Mouse (Mus musculus): ENCODE results near the gene Defa25. TPM values are rescaled to one million over a fixed set of nuclear protein-coding genes. Genes with fewer than 3 reads are reported as not detected.
"Not testable (repeated sequence)": the region's sequence is repeated elsewhere in the genome, so short reads cannot be mapped to it uniquely, and the experiment has no call there.

Gene Defa25
- polyA plus RNA-seq (2015; fragmentation: Nextera tagmentation; extraction: Ambion mirVana): not detected in 2 replicates

DNA sequence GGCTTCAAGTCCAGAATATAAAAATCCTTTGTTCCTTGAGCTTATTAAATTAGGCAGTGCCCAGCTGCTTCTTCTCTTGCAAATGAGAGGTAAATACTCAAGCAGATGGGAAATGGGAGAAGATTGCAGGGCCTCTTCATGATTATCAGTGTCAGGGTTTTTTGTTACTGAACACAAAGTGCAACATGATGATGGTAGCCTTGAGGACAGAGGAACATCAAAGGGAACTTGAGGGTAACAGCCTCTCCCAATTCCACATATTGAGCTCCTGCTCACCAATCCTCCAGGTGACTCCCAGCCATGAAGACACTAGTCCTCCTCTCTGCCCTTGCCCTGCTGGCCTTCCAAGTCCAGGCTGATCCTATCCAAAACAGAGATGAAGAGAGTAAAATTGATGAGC lies at the start of gene Defa25:
Gene Defa25, plus strand, starts transcription at position 301 of the 400 bp plus-strand sequence.
- H3K4me2 ChIP-seq (replicated peaks; ENCODE audit: low read depth, low read length); H3K27ac ChIP-seq (ENCODE audit: low read length); H3K4me3 ChIP-seq (ENCODE audit: low read length); H3K27me3 ChIP-seq (ENCODE audit: insufficient read depth, low read length); ATAC-seq (ENCODE audit: low FRiP score, low TSS enrichment); H3K9me3 ChIP-seq (ENCODE audit: low read length); H3K9ac ChIP-seq (replicated peaks; ENCODE audit: low read length); H3K4me1 ChIP-seq (ENCODE audit: insufficient read depth, low read length); H3K36me3 ChIP-seq (ENCODE audit: insufficient read depth, low read length): not testable (repeated sequence)

- not testable (repeated sequence) for H3K4me3 ChIP-seq (ENCODE audit: low read length)
- WGBS: no CpG with 5 or more reads among the region's 1 CpGs
Measured at GRCm38 (mm10) chr8:21054747-21055146, 29.5 kb upstream of the Defa25 start, which contains the start of gene Defa23. Gene Defa23 (plus strand): TSS chr8:21055047.

GRCm38 (mm10) chr8:21064738-21065137 lies 19.5 kb upstream of the Defa25 start, which contains the start of gene Defa35:
Gene Defa35 (plus strand): TSS chr8:21065038.
- not testable (repeated sequence) for H3K27me3 ChIP-seq (ENCODE audit: insufficient read depth, low read length); ATAC-seq (ENCODE audit: low FRiP score, low TSS enrichment); H3K4me3 ChIP-seq (ENCODE audit: low read length); H3K36me3 ChIP-seq (ENCODE audit: insufficient read depth, low read length); H3K9me3 ChIP-seq (ENCODE audit: low read length); H3K4me1 ChIP-seq (ENCODE audit: insufficient read depth, low read length); H3K9ac ChIP-seq (replicated peaks; ENCODE audit: low read length); H3K27ac ChIP-seq (ENCODE audit: low read length); H3K4me2 ChIP-seq (replicated peaks; ENCODE audit: low read depth, low read length)
- WGBS: 72% methylated on average over 1 of the region's 1 CpGs

More at GRCm38 (mm10) chr8:21054747-21055146, 29.5 kb upstream of the Defa25 start, which contains the start of gene Defa23:
- not testable (repeated sequence) for H3K4me1 ChIP-seq (ENCODE audit: insufficient read depth, low read length); H3K9me3 ChIP-seq (ENCODE audit: low read length); ATAC-seq (ENCODE audit: low FRiP score, low TSS enrichment); H3K27me3 ChIP-seq (ENCODE audit: insufficient read depth, low read length); H3K4me2 ChIP-seq (replicated peaks; ENCODE audit: low read depth, low read length); H3K36me3 ChIP-seq (ENCODE audit: insufficient read depth, low read length); H3K27ac ChIP-seq (ENCODE audit: low read length); H3K9ac ChIP-seq (replicated peaks; ENCODE audit: low read length)

- no peaks in the 10 kb centered on the region for H3K9me3 ChIP-seq (ENCODE audit: low read length)
Measured at GRCm38 (mm10) chr8:21093106-21093505, 8.9 kb downstream of the Defa25 start.

GRCm38 (mm10) chr8:21095950-21096349 lies 11.7 kb downstream of the Defa25 start, which contains the start of gene Gm14851:
Gene Gm14851 (minus strand): TSS chr8:21096050.
- H3K4me2 ChIP-seq (replicated peaks; ENCODE audit: low read depth, low read length); H3K9ac ChIP-seq (replicated peaks; ENCODE audit: low read length); H3K4me1 ChIP-seq (ENCODE audit: insufficient read depth, low read length); H3K9me3 ChIP-seq (ENCODE audit: low read length); ATAC-seq (ENCODE audit: low FRiP score, low TSS enrichment); H3K4me3 ChIP-seq (ENCODE audit: low read length); H3K27ac ChIP-seq (ENCODE audit: low read length); H3K27me3 ChIP-seq (ENCODE audit: insufficient read depth, low read length); H3K36me3 ChIP-seq (ENCODE audit: insufficient read depth, low read length): not testable (repeated sequence)
- WGBS: 100% methylated on average over 1 of the region's 2 CpGs

More at GRCm38 (mm10) chr8:21093106-21093505, 8.9 kb downstream of the Defa25 start:
- H3K4me1 ChIP-seq (ENCODE audit: insufficient read depth, low read length): no peaks in the 10 kb centered on the region
- no peak overlapping the region for H3K9ac ChIP-seq (replicated peaks; ENCODE audit: low read length)
- H3K4me2 ChIP-seq (replicated peaks; ENCODE audit: low read depth, low read length): no peak overlapping the region
- ATAC-seq (ENCODE audit: low FRiP score, low TSS enrichment): no peak
- H3K4me3 ChIP-seq (ENCODE audit: low read length): no peak overlapping the region
- no peaks in the 10 kb centered on the region for H3K27me3 ChIP-seq (ENCODE audit: insufficient read depth, low read length)
- H3K27ac ChIP-seq (ENCODE audit: low read length): no peak overlapping the region
- WGBS: 51% methylated on average over 4 of the region's 4 CpGs
- no peaks in the 10 kb centered on the region for H3K36me3 ChIP-seq (ENCODE audit: insufficient read depth, low read length)

DNA sequence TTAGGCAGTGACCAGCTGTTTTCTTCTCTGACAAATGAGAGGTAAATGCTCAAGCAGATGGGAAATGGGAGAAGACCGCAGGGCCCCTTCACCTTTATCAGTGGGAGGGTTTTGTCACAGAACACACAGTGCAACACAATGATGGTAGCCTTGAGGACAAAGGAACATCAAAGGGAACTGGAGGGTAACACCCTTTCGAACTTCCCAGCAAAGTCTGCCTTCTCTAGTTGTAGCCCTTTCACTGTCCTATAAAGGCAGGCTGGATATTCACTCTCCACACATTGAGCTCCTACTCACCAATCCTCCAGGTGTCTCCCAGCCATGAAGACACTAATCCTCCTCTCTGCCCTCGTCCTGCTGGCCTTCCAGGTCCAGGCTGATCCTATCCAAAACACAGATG lies 50.1 kb downstream of the Defa25 start, which contains the start of gene Defa30:
Gene Defa30, plus strand, starts transcription at position 301 of the 400 bp plus-strand sequence.
- H3K9ac ChIP-seq (replicated peaks; ENCODE audit: low read length); H3K9me3 ChIP-seq (ENCODE audit: low read length); ATAC-seq (ENCODE audit: low FRiP score, low TSS enrichment); H3K36me3 ChIP-seq (ENCODE audit: insufficient read depth, low read length); H3K4me3 ChIP-seq (ENCODE audit: low read length); H3K4me2 ChIP-seq (replicated peaks; ENCODE audit: low read depth, low read length); H3K4me1 ChIP-seq (ENCODE audit: insufficient read depth, low read length); H3K27ac ChIP-seq (ENCODE audit: low read length); H3K27me3 ChIP-seq (ENCODE audit: insufficient read depth, low read length): not testable (repeated sequence)
- WGBS: 56% methylated on average over 3 of the region's 3 CpGs

Other genes with a start within 250 kb of the Defa25 start
- gene Defb33, start 191.8 kb upstream of the Defa25 start, polyA plus RNA-seq (2015; fragmentation: Nextera tagmentation; extraction: Ambion mirVana): not detected in 2 replicates
- gene Gm15056, start 181.8 kb upstream of the Defa25 start, polyA plus RNA-seq (2015; fragmentation: Nextera tagmentation; extraction: Ambion mirVana): not detected in 2 replicates
- gene Gm6040, start 162.4 kb upstream of the Defa25 start, polyA plus RNA-seq (2015; fragmentation: Nextera tagmentation; extraction: Ambion mirVana): not detected in 2 replicates
- not detected in 2 replicates for gene AY761185, start 139.7 kb upstream of the Defa25 start, polyA plus RNA-seq (2015; fragmentation: Nextera tagmentation; extraction: Ambion mirVana)
- gene Defa21, start 58.9 kb upstream of the Defa25 start, polyA plus RNA-seq (2015; fragmentation: Nextera tagmentation; extraction: Ambion mirVana): not detected in 2 replicates
- gene Defa23, start 29.4 kb upstream of the Defa25 start, polyA plus RNA-seq (2015; fragmentation: Nextera tagmentation; extraction: Ambion mirVana): not detected in 2 replicates
- gene Defa35, start 19.4 kb upstream of the Defa25 start, polyA plus RNA-seq (2015; fragmentation: Nextera tagmentation; extraction: Ambion mirVana): not detected in 2 replicates
- not detected in 2 replicates for gene Gm14851, start 11.6 kb downstream of the Defa25 start, polyA plus RNA-seq (2015; fragmentation: Nextera tagmentation; extraction: Ambion mirVana)
- gene Defa30, start 50.2 kb downstream of the Defa25 start, polyA plus RNA-seq (2015; fragmentation: Nextera tagmentation; extraction: Ambion mirVana): not detected in 2 replicates
- gene Defa22, start 77.8 kb downstream of the Defa25 start, polyA plus RNA-seq (2015; fragmentation: Nextera tagmentation; extraction: Ambion mirVana): not detected in 2 replicates
- not detected in 2 replicates for gene Defa31, start 107.2 kb downstream of the Defa25 start, polyA plus RNA-seq (2015; fragmentation: Nextera tagmentation; extraction: Ambion mirVana)
- not detected in 2 replicates for gene Gm15293, start 117.1 kb downstream of the Defa25 start, polyA plus RNA-seq (2015; fragmentation: Nextera tagmentation; extraction: Ambion mirVana)
- gene Gm15292, start 165.3 kb downstream of the Defa25 start, polyA plus RNA-seq (2015; fragmentation: Nextera tagmentation; extraction: Ambion mirVana): not detected in 2 replicates
- gene Defa27, start 231.1 kb downstream of the Defa25 start, polyA plus RNA-seq (2015; fragmentation: Nextera tagmentation; extraction: Ambion mirVana): not detected in 2 replicates
- gene Defa29, start 242.6 kb downstream of the Defa25 start, polyA plus RNA-seq (2015; fragmentation: Nextera tagmentation; extraction: Ambion mirVana): not detected in 2 replicates

All from kidney, embryonic 16.5 days (tissue).